Mouse (Mus musculus): ENCODE results near the gene Slc35e3.

Slc35e3 gene

GRCm38 (mm10) chr10:117696021-117696826, 49.9 kb downstream of the Slc35e3 start:
- no peak for DNase-seq

GRCm38 (mm10) chr10:117695605-117696004, 50.6 kb downstream of the Slc35e3 start:
- no peak for DNase-seq

GRCm38 (mm10) chr10:117695027-117695426, 51.1 kb downstream of the Slc35e3 start:
- DNase-seq: no peak

GRCm38 (mm10) chr10:117694255-117694953, 51.8 kb downstream of the Slc35e3 start:
- DNase-seq: no peak

GRCm38 (mm10) chr10:117692953-117693352, 53.2 kb downstream of the Slc35e3 start:
- DNase-seq: no peak

GRCm38 (mm10) chr10:117692173-117692572, 54.0 kb downstream of the Slc35e3 start:
- no peak for DNase-seq

- no peak for DNase-seq
These were observed 54.7 kb downstream of the Slc35e3 start for GRCm38 (mm10) chr10:117691389-117691968.

GRCm38 (mm10) chr10:117690770-117691296, 55.3 kb downstream of the Slc35e3 start:
- DNase-seq: no peak

GRCm38 (mm10) chr10:117690101-117690352, 56.1 kb downstream of the Slc35e3 start:
- no peak for DNase-seq

- DNase-seq: no peak
These were observed 56.7 kb downstream of the Slc35e3 start for GRCm38 (mm10) chr10:117689297-117690100.

GRCm38 (mm10) chr10:117688204-117689151, 57.7 kb downstream of the Slc35e3 start:
- DNase-seq: peak in 1 of 2 experiments; percentile 41

- DNase-seq: no peak
These were observed 58.6 kb downstream of the Slc35e3 start for GRCm38 (mm10) chr10:117687577-117687976.

GRCm38 (mm10) chr10:117687018-117687417, 59.1 kb downstream of the Slc35e3 start:
- DNase-seq: no peak

- no peak for DNase-seq
These were observed 60.1 kb downstream of the Slc35e3 start for GRCm38 (mm10) chr10:117685849-117686591.

GRCm38 (mm10) chr10:117685171-117685848, 60.9 kb downstream of the Slc35e3 start:
- no peak for DNase-seq

GRCm38 (mm10) chr10:117684298-117685170, 61.6 kb downstream of the Slc35e3 start:
- no peak for DNase-seq

- DNase-seq: no peak
These were observed 62.5 kb downstream of the Slc35e3 start for GRCm38 (mm10) chr10:117683734-117684037.

Data from kidney, adult 8-10 months (tissue).